Mouse (Mus musculus): ENCODE data around the gene Rp9. TPM values are rescaled to one million over a fixed set of nuclear protein-coding genes. Genes with fewer than 3 reads are reported as not detected.
"Not testable (repeated sequence)": the region's sequence is repeated elsewhere in the genome, so short reads cannot be mapped to it uniquely, and the experiment has no call there.

The Rp9 gene
- polyA plus RNA-seq, 1 experiment from 2014 or later: 150 TPM

GRCm38 (mm10) chr9:22423507-22423906 lies 46.0 kb downstream of the Rp9 start:
- DNase-seq (ENCODE audit: low spot score): no peak

DNA sequence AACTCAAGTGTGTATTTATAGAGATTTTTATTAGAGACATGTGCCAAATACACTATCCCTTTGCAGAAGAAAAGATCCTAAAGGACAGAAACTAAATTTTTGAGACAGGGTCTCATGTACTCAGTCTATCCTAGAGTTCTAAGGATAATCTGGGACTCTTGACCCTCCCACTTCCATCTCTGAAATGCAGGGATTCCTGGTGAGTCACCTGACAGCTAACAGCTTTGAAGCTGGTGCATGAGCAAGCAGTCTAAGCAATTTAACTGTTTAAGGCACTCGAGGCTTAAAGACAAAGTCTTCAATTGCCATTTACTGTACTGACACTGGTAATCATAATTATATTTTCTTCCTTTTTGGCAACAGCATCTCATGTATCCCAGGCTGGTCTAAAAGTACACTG lies 47.0 kb downstream of the Rp9 start:
- no peak for DNase-seq (ENCODE audit: low spot score)

DNA sequence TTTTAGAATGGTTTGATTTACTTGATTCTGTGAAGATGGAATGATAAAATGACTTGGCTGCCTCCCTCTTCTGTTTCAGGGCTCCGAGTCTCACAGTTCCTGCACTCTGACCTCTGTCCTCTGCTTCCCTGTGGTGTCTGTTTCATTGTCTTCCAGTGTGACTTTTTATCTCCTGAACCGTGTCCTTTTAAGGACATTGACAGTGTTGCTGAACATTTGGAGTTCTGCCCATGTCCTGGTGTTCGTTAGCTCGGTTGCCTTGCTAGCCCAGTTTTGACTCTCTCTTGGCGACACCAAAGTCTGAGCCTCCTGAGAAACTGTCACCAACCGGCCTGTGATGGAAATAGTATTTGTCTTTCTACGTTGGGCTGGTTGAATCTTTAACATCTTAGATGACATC lies 49.1 kb downstream of the Rp9 start:
- DNase-seq (ENCODE audit: low spot score): no peak

- no peak for DNase-seq (ENCODE audit: low spot score)
Measured at GRCm38 (mm10) chr9:22419877-22420276, 49.7 kb downstream of the Rp9 start.

DNA sequence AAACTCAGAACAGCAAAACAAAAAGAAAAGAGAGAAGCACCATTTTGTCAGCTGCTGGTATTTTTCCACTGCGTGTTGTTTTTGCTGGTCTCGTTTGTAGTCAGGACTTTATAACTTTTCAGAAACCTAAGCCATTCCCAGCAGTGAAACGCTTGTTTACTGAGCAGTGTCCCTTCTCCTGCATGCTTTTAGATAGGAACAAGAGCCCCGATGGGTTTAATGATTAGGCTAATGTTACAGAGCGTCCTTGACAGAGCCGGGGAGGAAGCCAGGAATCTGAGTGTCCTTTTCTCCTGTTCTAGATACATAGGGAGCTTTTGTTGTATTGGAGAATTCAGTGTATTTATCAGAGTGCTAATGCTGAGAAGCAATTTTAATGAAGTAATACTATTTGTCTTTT lies 52.0 kb downstream of the Rp9 start:
- DNase-seq (ENCODE audit: low spot score): no peak

GRCm38 (mm10) chr9:22416187-22416586 lies 53.4 kb downstream of the Rp9 start:
- no peak for DNase-seq (ENCODE audit: low spot score)

DNA sequence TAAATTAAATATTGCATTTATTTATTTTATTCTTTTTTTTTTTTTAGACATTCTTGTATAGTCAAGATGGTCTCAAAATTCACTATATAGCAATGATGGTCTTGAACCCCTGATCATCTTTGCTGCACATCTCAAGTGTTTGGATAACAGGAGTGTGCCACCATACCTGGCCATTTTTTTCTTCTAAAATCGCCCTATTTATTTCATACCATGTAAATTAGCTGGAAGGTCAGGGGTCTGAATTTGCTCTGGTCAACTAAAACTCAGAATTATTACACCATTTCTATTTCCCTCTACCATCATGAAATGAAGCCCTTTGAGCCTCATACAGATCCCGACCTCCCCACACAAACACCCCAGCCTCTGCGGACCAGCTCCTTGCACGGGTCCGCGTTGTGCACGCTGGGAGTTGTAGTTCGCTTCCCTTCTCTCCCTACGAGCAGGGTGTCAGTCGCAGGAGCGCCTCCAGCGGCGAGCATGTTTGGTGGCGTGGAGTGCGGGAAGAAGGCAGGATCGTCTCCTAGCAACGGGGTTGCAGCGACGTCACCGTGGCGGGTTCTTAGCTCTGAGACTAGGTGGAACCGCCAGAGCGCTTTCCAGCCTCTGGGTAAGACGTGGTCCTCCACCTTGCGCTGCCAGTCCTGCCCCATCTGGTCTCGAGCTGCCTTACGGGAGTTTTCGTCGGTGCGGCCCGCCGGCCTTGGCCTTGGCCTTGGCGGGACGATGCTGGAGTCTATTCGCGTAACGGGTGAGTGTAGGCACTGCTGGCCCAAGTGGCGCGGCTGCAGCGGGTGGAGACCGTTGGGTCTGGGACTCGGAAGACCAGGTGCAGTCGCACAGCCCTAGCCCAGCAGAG lies 58.3 kb downstream of the Rp9 start, which contains the start of gene 9530077C05Rik:
Gene 9530077C05Rik (plus strand): TSS at position 512 of the 856 bp plus-strand sequence.
- peak; percentile 97 for DNase-seq (ENCODE audit: low spot score)

DNA sequence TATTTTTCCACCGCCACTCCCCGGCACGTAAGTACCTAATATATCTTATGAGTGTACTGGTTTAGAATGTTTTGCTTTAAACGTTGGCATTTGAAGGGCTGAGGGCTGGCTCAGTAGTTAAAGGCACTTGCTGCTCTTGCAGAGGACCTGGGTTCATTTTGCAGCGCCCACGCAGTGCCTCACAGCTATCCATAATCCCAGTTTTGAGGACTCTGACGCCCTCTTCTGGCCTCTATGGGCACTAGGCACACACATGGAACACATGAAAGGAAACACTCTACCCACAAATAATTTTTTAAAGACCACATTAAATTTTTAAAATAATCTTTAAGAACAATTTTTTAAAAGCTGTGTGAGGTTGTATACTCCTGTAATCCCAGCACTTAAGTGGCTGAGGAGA lies 60.0 kb downstream of the Rp9 start:
- DNase-seq (ENCODE audit: low spot score): no peak

DNA sequence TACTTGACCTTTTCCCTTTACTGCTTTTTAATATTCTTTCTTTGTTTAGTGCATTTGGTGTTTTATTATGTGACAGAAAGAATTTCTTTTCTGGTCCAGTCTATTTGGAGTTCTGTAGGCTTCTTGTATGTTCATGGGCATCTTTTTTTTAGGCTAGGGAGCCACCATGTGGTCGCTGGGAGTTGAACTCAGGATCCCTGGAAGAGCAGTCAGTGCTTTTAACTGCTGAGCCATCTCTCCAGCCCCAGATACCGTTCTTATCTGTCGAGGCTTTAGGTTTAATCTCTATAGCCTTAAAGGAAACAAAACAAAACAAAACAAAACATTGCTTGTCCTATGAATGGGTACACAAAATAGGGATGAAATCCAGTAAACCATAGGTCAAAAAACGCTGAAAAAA lies 61.2 kb downstream of the Rp9 start:
- DNase-seq (ENCODE audit: low spot score): not testable (repeated sequence)

DNA sequence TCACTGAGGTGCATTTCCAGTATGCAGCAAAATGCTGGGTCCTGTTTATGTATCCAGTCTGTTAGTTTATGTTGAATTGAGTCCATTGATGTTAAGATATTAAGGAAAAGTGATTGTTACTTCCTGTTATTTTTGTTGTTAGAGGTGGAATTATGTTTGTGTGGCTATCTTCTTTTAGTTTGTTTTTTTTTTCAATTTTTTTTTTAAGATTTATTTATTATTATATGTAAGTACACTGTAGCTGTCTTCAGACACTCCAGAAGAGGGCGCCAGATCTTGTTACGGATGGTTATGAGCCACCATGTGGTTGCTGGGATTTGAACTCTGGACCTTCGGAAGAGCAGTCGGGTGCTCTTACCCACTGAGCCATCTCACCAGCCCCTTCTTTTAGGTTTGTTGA lies 61.9 kb downstream of the Rp9 start:
- DNase-seq (ENCODE audit: low spot score): not testable (repeated sequence)

DNA sequence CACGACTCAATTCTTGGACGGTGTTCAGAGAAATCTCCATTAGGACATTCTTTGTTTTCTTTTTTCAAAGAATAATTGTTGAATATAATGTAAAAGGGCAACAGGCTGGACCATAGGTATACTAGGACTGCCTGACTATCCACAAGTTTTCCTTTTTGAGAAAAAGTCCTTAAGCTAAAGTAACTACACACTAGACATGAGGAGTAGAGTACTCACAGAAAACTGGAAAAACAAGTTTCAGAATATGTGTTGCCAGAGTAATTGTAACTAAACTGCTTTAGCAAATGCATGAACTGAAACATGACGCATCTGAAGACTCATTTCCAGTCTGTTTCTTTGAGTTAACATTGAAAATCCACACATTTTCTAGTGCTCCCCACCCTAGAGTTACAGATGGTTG lies 64.1 kb downstream of the Rp9 start:
- DNase-seq (ENCODE audit: low spot score): no peak

GRCm38 (mm10) chr9:22403501-22403900 lies 66.0 kb downstream of the Rp9 start:
- DNase-seq (ENCODE audit: low spot score): not testable (repeated sequence)

- DNase-seq (ENCODE audit: low spot score): peak; percentile 37
Measured at GRCm38 (mm10) chr9:22402976-22403375, 66.6 kb downstream of the Rp9 start.

DNA sequence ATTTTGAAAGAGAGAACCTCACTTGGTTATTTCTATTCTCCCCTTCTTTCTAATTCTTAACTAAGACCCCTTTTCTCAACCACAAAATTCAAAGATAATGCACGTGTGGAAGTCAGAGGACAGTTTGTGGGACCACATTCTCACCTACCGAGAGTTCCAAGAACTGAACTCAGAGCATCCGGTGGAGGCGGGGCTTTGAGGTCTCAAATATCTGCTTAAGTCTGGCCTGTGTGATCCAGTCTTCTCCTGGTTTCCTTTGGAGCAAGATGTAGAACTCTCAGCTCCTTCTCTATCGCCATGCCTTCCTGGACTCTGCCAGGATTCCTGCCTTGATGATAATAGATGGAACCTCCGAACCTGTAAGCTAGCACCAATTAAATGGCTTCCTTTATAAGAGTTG lies 67.5 kb downstream of the Rp9 start:
- DNase-seq (ENCODE audit: low spot score): peak; percentile 32

- DNase-seq (ENCODE audit: low spot score): no peak
Measured at GRCm38 (mm10) chr9:22399021-22399420, 70.5 kb downstream of the Rp9 start.

GRCm38 (mm10) chr9:22394725-22395124 lies 74.8 kb downstream of the Rp9 start:
- DNase-seq (ENCODE audit: low spot score): no peak

GRCm38 (mm10) chr9:22390390-22390789 lies 79.2 kb downstream of the Rp9 start:
- no peak for DNase-seq (ENCODE audit: low spot score)

DNA sequence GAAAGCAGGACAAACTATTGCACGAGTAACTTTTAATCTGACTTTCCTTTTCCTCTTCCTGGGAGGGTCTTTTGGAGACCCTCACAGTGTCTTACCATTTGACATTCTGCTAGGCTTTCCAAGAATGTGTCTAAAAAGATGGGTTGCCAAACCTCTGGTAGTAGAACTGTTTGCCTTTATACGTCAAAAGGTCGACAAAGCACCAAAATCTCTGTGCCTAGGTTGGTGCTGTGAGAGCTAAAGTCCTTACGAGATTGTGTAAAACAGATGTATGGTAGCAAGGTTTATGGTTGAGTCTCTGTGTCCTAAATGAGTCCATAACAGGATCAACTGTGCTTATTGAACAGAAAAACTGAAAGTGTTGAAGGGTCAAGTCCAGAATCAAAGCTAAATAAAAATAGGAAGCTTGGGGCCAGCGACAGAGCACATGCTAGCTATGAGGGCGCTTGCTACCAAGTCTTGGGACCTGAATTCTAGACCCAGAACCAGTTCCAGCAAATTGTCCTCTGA lies 79.8 kb downstream of the Rp9 start:
- DNase-seq (ENCODE audit: low spot score): no peak

GRCm38 (mm10) chr9:22389021-22389476 lies 80.5 kb downstream of the Rp9 start, which contains the start of gene Anln:
Anln (minus strand) TSS chr9:22389188.
- peak; percentile 94 for DNase-seq (ENCODE audit: low spot score)

DNA sequence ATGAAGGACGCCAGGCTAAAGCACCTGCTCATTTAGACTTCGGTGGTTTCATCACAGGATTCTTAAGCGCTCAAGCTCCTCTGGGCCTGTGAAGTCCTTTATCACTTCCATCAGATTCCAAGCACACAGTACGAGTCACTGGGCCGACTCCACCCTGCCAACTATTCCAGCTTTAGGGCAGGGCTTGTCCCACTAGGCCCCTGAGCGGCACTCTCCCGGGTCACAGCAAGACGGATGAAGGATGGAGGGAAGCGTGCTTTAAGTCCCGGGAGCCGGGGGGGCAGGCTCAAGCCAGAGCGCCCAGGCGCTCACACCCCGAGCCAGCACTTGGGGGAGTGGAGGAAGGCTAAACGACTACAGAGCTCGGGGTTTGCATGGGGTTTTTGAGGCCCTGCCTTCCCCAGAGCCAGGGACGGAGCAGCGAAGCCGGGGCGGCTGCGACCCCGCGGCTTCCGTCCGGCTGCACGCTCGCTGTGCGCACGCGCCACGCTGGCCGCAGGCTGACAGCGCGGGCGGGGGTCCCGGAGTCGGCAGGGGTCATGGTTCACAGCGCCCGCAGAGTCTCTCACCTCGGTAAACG lies 81.1 kb downstream of the Rp9 start:
- DNase-seq (ENCODE audit: low spot score): no peak

DNA sequence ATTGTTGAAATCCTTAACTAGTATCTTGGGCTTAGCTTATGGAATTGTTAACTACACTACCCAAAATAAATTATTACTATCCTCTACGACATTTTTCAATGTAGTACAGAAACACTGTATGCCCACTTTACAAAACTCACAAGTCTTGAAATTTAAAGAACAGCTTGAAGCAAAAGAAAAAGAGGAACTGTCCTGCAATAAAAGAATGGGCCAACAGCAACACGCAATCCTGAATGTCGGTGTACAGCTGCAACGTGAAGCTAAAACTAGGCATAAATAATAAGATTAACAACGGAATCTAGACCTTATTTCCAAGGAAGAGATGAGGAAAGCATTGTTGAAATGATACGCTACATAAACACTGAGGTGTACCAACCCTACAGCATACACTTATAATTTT lies 81.6 kb downstream of the Rp9 start:
- DNase-seq (ENCODE audit: low spot score): no peak

- DNase-seq (ENCODE audit: low spot score): no peak
Measured at GRCm38 (mm10) chr9:22385890-22386289, 83.7 kb downstream of the Rp9 start.

Measured in thymus, postnatal 0 days (tissue).